Mouse (Mus musculus): ENCODE measurements around the gene Cx3cl1.

DNA sequence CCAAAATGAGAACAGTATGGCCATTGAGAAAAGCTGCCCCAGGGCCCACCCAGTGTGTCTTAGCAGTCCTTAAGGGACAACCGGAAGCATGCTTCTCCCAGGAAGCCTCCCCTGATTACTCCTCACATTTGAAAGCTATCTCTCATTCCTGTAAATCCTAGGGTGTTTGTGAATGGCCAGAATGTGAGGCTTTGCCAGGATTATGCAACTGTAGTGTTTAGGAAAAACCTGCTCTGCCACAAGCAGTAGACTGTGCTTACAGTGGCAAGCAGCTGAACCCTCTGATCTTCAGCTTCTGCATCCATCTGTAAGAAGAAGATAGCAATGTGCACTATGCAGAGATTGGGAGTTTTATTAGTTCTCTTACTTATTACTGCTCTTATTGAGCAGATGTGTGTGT lies 2.8 kb downstream of the Cx3cl1 start:
- no peak for TF ChIP-seq CTCF (IDR thresholded peaks at IDR 0.05; ENCODE audit: low read depth)
- TF ChIP-seq EP300 (IDR thresholded peaks at IDR 0.05; ENCODE audit: low read depth) = no peak

All from liver, postnatal 0 days (tissue).